Mouse (Mus musculus) C2C12 (cell line): ENCODE measurements around the gene Zfp330. TPM values are rescaled to one million over a fixed set of nuclear protein-coding genes. Genes with fewer than 3 reads are reported as not detected.

Experiments used
- H3K27me3 ChIP-seq: one replicate; pipeline ENCODE4 v1.6.1; 2011; ENCODE audit not compliant: control insufficient read depth, insufficient read depth, insufficient read length
- H3K36me3 ChIP-seq: one replicate; pipeline ENCODE4 v1.6.1; 2011; ENCODE audit not compliant: control insufficient read depth, insufficient read depth
- H3K4me3 ChIP-seq: one replicate; pipeline ENCODE4 v1.5.1; 2011; ENCODE audit warnings: mild to moderate bottlenecking, control low read depth; ENCODE audit not compliant: poor library complexity, insufficient read depth, severe bottlenecking
- H3K79me2 ChIP-seq: one replicate; pipeline ENCODE4 v1.6.1; 2011; ENCODE audit not compliant: control insufficient read depth, insufficient read depth
- H3K79me3 ChIP-seq: one replicate; pipeline ENCODE4 v1.6.1; 2011; ENCODE audit warnings: low read depth, control low read depth
- H3ac ChIP-seq: one replicate; pipeline ENCODE3; 2011; ENCODE audit warnings: low read depth; ENCODE audit not compliant: control insufficient read depth, insufficient read length
- CEBPB ChIP-seq: IDR thresholded peaks from one replicate; pipeline ENCODE4 v1.6.1; 2011; ENCODE audit warnings: low read depth, mild to moderate bottlenecking, control low read depth, moderate library complexity
- CTCF ChIP-seq: IDR thresholded peaks from one replicate; pipeline ENCODE4 v1.5.1; 2011; ENCODE audit not compliant: control insufficient read depth, insufficient read depth, insufficient read length
- FOSL1 ChIP-seq: IDR thresholded peaks from one replicate; pipeline ENCODE4 v1.8.0; 2011; ENCODE audit warnings: mild to moderate bottlenecking, low read length; ENCODE audit not compliant: poor library complexity, insufficient read depth, severe bottlenecking
- MAX ChIP-seq: IDR thresholded peaks from one replicate; pipeline ENCODE4 v1.6.1; 2011; ENCODE audit warnings: mild to moderate bottlenecking, control low read depth
- MYOD1 ChIP-seq: IDR thresholded peaks from one replicate; pipeline ENCODE4 v1.6.1; 2011; ENCODE audit warnings: low read depth; ENCODE audit not compliant: control insufficient read depth, insufficient read length
- MYOG ChIP-seq: IDR thresholded peaks from one replicate; pipeline ENCODE4 v1.6.1; 2011; ENCODE audit not compliant: control insufficient read depth, insufficient read length; ENCODE audit errors: extremely low read depth
- USF1 ChIP-seq: IDR thresholded peaks from one replicate; pipeline ENCODE4 v1.6.1; 2011; ENCODE audit warnings: low read depth, mild to moderate bottlenecking, control low read depth, moderate library complexity
- polyA plus RNA-seq: library from polyadenylated mRNA; unstranded; fragments of >200 nt; fragmentation: generic; extraction: Trizol; gene quantifications from one replicate; pipeline ENCODE4 v1.2.1, GENCODE M21; 2012; ENCODE audit warnings: missing spikeins

The Zfp330 gene
- polyA plus RNA-seq, 1 experiment: 22.2 TPM

DNA sequence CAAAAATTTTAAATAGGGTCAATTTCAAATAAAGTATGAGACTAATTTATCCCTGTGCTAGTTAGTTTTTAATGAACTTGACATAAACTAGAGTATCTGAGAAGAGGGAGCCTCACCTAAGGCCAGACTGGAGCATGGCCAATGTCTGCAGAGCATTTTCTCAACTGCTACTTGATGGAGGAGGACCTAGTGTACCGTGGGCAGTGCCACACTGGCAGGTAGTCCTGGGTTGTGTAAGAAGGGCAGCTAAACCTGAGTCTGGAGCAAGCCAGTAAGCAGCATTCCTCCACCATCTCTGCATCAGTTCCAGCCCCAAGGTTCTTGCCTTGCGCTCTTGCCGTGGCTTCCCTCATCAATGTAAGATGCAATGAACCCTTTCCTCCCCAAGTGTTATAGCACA lies 3.1 kb downstream of the Zfp330 start:
- Histone ChIP-seq H3ac (no peak overlapping the region), H3K79me3 (peaks cover 29% of the 10 kb centered on the region), H3K36me3 (peaks cover 54% of the 10 kb centered on the region), H3K79me2 (peaks cover 41% of the 10 kb centered on the region), H3K27me3 (no peaks in the 10 kb centered on the region), H3K4me3 (no peak overlapping the region)
- TF ChIP-seq USF1 (no peak), MYOD1 (no peak), CTCF (no peak), CEBPB (no peak), MAX (no peak), FOSL1 (no peak), MYOG (no peak)

DNA sequence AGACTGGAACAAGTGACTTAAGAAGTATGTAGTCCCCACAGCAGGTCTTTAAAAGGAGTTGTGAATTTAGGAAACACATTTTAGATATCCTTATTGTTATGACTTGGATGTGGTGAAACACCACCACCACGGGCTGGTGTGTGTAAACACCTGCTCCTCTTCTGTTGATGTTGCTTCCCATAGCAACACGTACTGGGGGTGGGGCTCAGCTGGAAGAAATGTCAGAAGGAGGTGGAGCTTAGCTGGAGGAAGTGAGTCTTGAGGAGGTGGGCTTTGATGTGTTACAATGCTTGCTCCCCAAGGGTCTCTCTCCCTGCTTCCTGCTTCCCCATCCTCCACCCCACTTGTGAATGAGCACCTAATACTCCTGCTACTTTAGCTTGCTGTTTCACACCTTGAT lies 14.9 kb downstream of the Zfp330 start:
- no peaks in the 10 kb centered on the region for H3K79me2 ChIP-seq
- no peak for TF ChIP-seq CTCF
- TF ChIP-seq MAX: no peak
- no peak for TF ChIP-seq MYOG
- TF ChIP-seq USF1: no peak
- no peak for TF ChIP-seq FOSL1
- TF ChIP-seq CEBPB: no peak
- TF ChIP-seq MYOD1: no peak
- H3K27me3 ChIP-seq: no peaks in the 10 kb centered on the region
- H3K4me3 ChIP-seq: no peak overlapping the region
- no peaks in the 10 kb centered on the region for H3K79me3 ChIP-seq
- peaks cover 14% of the 10 kb centered on the region for H3K36me3 ChIP-seq
- H3ac ChIP-seq: no peak overlapping the region

DNA sequence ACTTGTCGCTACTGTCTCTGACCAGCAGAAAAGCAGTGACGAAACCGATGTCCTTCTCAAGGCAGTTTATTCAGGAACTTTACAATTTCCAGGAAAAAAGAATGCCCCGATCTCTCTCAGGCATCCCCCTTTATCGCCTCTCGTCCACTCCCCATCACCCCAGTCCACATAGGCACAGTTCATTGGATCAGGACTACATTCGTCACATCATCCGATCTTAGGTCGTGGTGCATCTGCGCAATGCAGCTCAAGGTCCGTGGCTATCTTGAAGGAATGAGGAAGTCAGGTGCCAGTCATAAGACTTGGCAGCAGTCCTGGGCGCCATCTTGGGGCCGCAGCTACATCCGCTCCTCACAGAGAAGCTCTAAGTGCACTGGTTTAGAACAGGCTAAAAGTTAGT lies 19.0 kb downstream of the Zfp330 start:
- TF ChIP-seq CTCF (no peak), MYOD1 (no peak), MAX (no peak), CEBPB (no peak), MYOG (no peak), USF1 (no peak), FOSL1 (no peak)
- no peak overlapping the region for H3K4me3 ChIP-seq
- H3K27me3 ChIP-seq: no peaks in the 10 kb centered on the region
- H3K36me3 ChIP-seq: no peaks in the 10 kb centered on the region
- H3ac ChIP-seq: no peak overlapping the region
- no peaks in the 10 kb centered on the region for H3K79me3 ChIP-seq
- H3K79me2 ChIP-seq: no peaks in the 10 kb centered on the region

DNA sequence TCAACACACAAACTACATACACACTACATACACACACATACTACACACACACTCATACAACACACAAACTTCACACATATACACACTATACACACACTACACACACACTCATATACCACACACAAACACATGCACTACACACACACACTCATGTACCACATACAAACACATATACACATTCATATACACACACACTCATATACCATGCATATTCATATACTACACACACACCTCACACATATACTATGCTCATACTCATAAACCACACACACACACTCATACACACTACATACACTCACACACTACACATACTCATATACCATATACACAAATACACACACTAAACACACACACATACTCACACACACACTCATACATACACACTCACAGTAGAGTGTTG lies 27.3 kb downstream of the Zfp330 start:
- no peak overlapping the region for H3ac ChIP-seq
- no peak for TF ChIP-seq FOSL1
- no peak for TF ChIP-seq MAX
- no peak for TF ChIP-seq CTCF
- no peak for TF ChIP-seq CEBPB
- TF ChIP-seq MYOD1: no peak
- TF ChIP-seq MYOG: no peak
- no peak for TF ChIP-seq USF1
- H3K36me3 ChIP-seq: no peaks in the 10 kb centered on the region
- no peaks in the 10 kb centered on the region for H3K27me3 ChIP-seq
- no peak overlapping the region for H3K4me3 ChIP-seq
- H3K79me2 ChIP-seq: no peaks in the 10 kb centered on the region
- H3K79me3 ChIP-seq: no peaks in the 10 kb centered on the region

DNA sequence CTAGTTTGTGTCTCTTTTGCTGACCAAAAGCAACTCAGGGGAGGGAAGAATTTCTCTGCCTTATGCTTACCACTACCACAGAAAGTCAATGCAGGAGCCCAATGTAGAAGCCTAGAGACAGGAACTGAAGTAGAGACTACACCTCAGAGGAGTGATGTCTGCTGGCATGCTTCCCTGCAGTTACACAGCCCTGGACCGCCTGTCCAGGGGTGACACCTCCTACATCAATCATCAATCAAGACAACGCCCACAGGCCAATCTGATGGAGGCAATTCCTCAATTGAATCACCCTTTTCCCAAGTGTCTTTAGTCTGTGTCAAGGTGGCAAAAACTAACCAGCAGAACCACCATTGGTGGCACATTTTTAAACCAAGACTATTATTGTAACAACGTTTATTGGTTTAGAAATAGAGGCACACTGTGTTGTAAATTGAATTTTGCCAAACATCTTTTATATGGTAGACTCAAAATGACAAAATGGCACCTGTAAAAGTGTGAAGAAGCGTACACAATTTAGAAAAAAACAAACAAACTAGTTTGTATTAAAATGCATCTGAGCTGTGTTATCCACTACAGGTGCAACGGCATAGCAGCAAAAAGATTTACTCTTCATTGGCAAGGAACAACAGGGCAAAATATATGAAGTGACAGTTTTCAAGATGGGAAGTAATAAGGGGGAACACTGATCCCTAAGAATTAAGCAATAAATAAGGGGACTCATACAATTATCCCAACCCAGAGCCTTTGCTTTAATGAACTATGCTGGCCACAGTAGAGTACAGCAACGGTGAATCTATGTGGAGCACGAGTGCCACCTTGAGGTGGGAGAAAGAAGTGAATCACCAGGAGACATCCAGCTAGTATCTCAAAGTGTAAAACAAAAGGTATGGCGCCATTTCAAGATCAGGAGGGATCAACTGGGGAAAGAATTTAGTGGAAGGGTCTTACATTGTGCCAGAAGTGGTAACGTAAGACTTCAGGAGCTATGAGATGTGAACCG lies 29.8 kb downstream of the Zfp330 start:
- no peaks in the 10 kb centered on the region for H3K79me2 ChIP-seq
- no peaks in the 10 kb centered on the region for H3K27me3 ChIP-seq
- no peak overlapping the region for H3K4me3 ChIP-seq
- no peak overlapping the region for H3ac ChIP-seq
- no peak for TF ChIP-seq MAX
- no peak for TF ChIP-seq MYOG
- TF ChIP-seq FOSL1: no peak
- TF ChIP-seq MYOD1: no peak
- TF ChIP-seq USF1: no peak
- TF ChIP-seq CTCF: peak; percentile 23
- TF ChIP-seq CEBPB: no peak
- no peaks in the 10 kb centered on the region for H3K79me3 ChIP-seq
- H3K36me3 ChIP-seq: no peaks in the 10 kb centered on the region

Other genes starting within 250 kb of the Zfp330 start
- gene Rnf150, start 89.2 kb upstream of the Zfp330 start, polyA plus RNA-seq: 3.5 TPM